Mouse (Mus musculus) embryo, embryonic 9.5 days (tissue): ENCODE results near the gene Btrc.

Experiments used
- DNase-seq: peaks from one replicate; pipeline ENCODE4 v3.0.0-alpha.2; 2017; ENCODE audit errors: extremely low spot score

Btrc gene

DNA sequence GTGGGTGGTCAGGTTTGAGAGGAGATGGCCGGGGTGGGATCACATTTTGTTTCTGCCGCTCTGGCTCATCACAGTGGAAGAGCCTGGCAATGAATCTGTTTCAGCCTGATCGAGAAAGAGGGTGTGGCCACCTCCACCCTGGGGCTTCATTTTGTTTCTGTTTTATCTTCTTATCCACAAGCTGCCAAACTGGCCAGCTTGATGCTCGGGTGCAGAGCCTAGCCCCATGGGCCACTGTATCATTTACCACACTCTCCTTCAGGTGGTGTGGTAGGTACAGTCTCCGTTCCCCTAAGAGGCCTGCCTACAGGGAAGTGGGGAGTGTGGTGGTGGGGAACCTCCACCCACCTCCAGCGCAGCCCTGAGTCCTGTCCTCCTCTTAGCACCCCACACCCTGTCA, 209.5 kb downstream of the Btrc start:
- DNase-seq, result no peak

- DNase-seq, result peak; percentile 75
These were observed 210.3 kb downstream of the Btrc start for GRCm38 (mm10) chr19:45573861-45574267.

- DNase-seq, result no peak
These were observed 210.9 kb downstream of the Btrc start for GRCm38 (mm10) chr19:45574339-45574898.

DNA sequence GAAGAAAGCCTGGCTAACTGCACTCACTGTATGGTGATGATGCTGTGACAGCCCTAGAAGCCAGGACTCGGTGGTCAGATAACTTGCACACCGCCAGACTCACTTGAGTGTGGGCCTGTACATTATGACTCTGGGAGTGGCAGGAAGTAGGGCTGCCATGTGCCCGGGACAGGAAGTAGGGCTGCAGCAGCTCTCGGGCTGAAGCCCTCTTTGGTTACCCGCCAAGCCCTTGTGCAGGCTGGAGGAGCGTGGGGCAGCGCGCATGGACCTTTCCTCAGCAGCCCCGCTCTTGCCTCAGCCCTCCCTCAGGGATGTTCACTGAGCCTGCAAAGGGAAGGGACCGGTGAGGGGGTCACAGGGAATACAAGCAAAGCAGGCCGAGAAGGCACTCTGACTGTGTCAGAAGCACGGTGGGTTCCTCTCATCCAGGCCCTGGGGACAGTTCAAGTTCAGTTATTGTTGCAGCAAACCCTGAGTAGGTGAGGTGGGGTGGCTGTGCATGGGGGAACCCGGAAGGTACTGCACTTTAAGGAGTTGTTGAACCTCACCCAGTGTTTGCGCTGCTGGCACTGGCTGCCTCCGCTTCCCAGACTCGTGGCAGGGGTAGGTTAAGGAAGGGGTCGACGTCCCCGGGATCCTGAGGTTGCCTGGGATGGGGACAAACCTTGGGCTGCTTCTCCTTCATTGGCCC, 211.6 kb downstream of the Btrc start:
- DNase-seq, result peak; percentile 28

GRCm38 (mm10) chr19:45575632-45576001, 212.1 kb downstream of the Btrc start:
- DNase-seq, result peak; percentile 70

DNA sequence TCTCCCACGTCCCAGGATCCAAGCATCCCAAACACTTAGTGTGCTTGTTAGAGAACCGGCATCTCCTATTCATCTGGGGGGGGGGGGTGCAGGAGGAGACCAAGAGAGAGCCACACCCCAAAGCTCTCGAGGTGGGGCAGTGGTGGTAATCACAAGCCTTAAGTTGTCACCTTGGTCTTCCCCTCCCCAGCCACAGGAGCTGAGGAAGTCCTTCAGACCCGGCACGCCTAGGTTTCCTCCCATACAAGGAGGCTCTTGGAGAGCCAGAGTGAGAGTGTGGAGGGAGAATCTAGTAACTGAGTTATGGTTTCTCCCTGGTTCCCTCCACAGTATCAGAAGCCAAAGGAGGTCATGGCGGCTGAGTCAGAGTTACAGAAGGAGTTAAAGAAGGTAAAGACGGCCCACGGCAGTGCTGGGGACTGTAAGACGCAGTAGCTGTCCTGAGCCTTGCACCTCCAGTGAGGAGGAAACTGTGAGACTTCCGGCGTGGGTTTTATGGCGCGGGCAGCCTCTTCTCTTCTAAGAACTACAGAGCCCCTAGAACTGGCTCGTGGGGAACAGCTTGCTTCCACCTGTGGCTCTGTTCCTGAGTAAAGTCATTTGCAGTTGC, 213.7 kb downstream of the Btrc start:
- no peak for DNase-seq

- no peak for DNase-seq
These were observed 215.4 kb downstream of the Btrc start for GRCm38 (mm10) chr19:45578976-45579375.

DNA sequence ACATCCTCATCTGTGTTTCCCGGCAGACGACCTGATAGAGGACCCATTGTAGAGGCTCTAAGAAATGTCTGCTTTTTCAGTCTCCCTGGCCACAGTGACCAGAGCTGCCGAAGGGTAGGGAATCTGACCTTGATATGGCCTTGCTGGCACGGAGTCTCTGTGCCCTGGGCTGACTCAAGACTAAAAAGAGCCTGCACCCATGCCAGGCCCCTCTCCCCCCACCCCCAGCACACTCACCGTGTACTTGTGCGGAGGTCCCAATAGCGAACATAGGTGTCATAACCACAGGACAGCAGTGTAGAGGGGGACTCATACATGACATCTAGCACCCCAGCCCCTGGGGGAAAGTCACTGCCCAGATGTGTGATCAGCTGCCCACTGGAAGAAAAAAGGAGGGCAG, 215.9 kb downstream of the Btrc start:
- no peak for DNase-seq
